Mouse (Mus musculus) cerebellum, adult 11 months (tissue): ENCODE data around the gene Gm14444.
"Not testable (repeated sequence)": the region's sequence is repeated elsewhere in the genome, so short reads cannot be mapped to it uniquely, and the experiment has no call there.

ENCODE experiments used
- DNase-seq: peaks from one replicate; pipeline ENCODE4 v3.0.0; 2022

The Gm14444 gene

GRCm38 (mm10) chr2:175010022-175010421 lies at the start of gene Gm14444:
TSS of gene Gm14444 (plus strand) at chr2:175010241.
- DNase-seq, result not testable (repeated sequence)

- not testable (repeated sequence) for DNase-seq
Observed at GRCm38 (mm10) chr2:174965466-174965865, 44.6 kb upstream of the Gm14444 start.

GRCm38 (mm10) chr2:175044268-175044667 lies 34.2 kb downstream of the Gm14444 start:
- not testable (repeated sequence) for DNase-seq

- not testable (repeated sequence) for DNase-seq
Observed at GRCm38 (mm10) chr2:175067681-175068261, 57.7 kb downstream of the Gm14444 start, which contains the start of gene Gm14393. TSS of gene Gm14393 (minus strand) at chr2:175067781.
